Mouse (Mus musculus) megakaryocyte-erythroid progenitor cell, adult 5 weeks (primary cell): ENCODE measurements around the gene Eme2. TPM values are rescaled to one million over a fixed set of nuclear protein-coding genes. Genes with fewer than 3 reads are reported as not detected.

Source experiments
- polyA plus RNA-seq: library from polyadenylated mRNA; stranded (reverse); fragments of >175 nt; gene quantifications from 2 replicates; pipeline ENCODE4 v1.2.3, GENCODE M21; 2012

Gene Eme2
- polyA plus RNA-seq, result 16.0 and 16.9 TPM in 2 replicates

GRCm38 (mm10) chr17:24894995-24895547 is at the start of gene Eme2, which contains the start of gene Mrps34:
Gene Eme2, minus strand, starts transcription at chr17:24895087.
Gene Mrps34, plus strand, starts transcription at chr17:24895116.

GRCm38 (mm10) chr17:24936259-24937237 is 41.7 kb upstream of the Eme2 start, which contains the start of gene Mapk8ip3:
Gene Mapk8ip3, minus strand, starts transcription at chr17:24936977.

DNA sequence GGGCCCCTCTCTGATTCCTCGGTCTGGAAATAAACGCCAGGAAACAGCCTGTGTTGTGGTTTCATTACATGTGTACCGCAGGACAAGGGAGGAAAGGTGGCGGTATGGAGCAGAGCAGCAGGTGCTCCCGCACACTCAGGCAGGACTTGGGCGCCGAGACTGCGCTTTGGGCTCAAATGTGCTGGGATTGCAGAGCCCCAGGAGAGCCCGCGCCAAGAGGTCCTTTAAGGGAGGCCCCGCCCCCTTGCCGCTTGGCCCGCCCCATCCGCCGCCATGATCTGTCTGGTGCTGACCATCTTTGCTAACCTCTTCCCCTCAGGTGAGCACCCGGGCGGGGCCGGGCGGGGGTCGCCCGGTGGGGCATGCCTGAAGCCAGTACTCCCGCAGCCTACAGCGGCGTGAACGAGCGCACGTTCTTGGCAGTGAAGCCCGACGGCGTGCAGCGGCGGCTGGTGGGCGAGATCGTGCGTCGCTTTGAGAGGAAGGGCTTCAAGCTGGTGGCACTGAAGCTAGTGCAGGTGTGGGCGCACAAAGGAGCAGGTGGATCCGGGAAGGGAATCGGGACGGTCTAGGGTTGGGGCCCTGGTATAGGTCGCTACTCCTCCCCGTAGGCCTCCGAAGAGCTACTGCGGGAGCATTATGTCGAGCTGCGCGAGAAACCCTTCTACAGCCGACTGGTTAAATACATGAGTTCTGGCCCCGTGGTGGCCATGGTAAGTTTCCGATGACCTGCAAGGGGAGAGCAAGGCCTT is 1.5 kb upstream of the Eme2 start, which contains the start of gene Nme3:
Gene Nme3, plus strand, starts transcription at position 260 of the 752 bp plus-strand sequence.

DNA sequence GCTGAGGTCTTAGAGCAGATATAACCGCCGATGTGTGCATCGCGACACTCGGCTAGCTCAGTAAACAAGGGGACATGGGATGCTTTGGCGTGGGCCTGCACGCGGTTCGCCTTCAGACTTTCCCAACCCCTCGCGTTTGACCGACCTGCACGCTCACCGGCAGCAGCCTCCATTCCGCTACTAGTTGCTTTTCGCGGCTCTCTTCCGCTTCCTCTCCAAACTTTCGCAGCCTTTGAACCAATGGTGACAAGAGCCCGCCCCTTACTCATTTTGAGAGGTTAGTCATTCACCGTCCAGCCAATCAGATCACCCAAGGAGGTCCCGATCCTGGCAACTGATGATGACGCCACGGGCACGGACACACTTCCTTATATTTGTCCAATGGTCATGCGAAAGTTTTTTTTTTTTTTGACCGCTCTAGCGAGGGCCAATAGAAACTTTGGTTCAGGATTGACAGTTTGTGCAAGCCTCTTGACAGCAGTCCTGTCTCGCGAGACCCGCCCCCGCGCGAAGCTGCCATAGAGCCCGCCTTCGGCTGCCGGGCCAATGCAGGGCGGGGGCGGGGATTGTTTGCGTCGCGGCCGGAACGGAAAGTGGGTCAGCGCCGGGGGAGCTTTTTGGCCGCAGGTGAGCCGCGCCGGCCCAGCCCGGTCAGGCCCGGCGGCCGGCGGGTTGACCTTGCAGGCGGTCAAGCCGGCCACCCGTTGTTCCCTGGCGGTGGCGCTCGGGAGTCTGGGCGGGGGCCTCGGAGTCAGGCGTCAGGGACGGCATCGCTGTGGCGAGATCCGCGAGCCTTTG is 8.6 kb downstream of the Eme2 start, which contains the start of the genes Nubp2 and Spsb3:
Gene Nubp2, minus strand, starts transcription at position 216 of the 798 bp plus-strand sequence.
Gene Spsb3, plus strand, starts transcription at position 510 of the 798 bp plus-strand sequence.

GRCm38 (mm10) chr17:24865776-24866175 is 29.1 kb downstream of the Eme2 start, which contains the start of gene Igfals:
Gene Igfals, plus strand, starts transcription at chr17:24865997.

GRCm38 (mm10) chr17:24850065-24850772 is 44.7 kb downstream of the Eme2 start, which contains the start of gene Fahd1:
Gene Fahd1, minus strand, starts transcription at chr17:24850364.

DNA sequence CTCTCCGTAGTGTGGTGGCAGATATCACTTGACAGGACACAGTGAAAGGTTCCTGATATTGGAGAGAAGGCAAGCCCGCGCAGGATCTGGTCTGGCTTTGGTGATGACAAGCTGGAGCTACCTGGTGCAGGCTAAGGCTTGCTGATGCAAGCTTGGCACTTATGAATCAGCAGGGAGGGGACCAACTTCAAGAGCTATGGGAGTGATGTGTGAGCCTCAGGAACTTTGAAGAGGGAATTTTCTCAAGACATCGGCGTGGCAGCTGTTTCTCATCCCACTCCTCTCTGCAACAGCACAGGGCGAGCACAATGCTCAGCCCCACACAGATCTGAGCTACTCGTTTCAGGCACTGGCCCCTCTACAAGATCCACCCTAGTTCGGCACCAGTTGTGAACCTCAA is 55.0 kb downstream of the Eme2 start, which contains the start of gene Hagh:
Gene Hagh, plus strand, starts transcription at position 302 of the 400 bp plus-strand sequence.

Other genes with a start within 250 kb of the Eme2 start
- 6.3 and 8.8 TPM in 2 replicates for gene Slc9a3r2, start 244.8 kb downstream of the Eme2 start, polyA plus RNA-seq
- 1.1 and 1.8 TPM in 2 replicates for gene Npw, start 236.6 kb downstream of the Eme2 start, polyA plus RNA-seq
- 115 and 133 TPM in 2 replicates for gene Zfp598, start 225.4 kb downstream of the Eme2 start, polyA plus RNA-seq
- gene Syngr3, start 205.1 kb downstream of the Eme2 start, polyA plus RNA-seq, result 0.09 and 0.17 TPM in 2 replicates
- 83.1 and 98.4 TPM in 2 replicates for gene Gfer, start 198.9 kb downstream of the Eme2 start, polyA plus RNA-seq
- gene Noxo1, start 198.9 kb downstream of the Eme2 start, polyA plus RNA-seq, result 1.4 and 1.9 TPM in 2 replicates
- gene Tbl3, start 187.4 kb downstream of the Eme2 start, polyA plus RNA-seq, result 27.5 and 29.5 TPM in 2 replicates
- 0.10 and 0.29 TPM in 2 replicates for gene Rnf151, start 177.0 kb downstream of the Eme2 start, polyA plus RNA-seq
- gene Rps2, start 177.0 kb downstream of the Eme2 start, polyA plus RNA-seq, result 3,004 and 3,175 TPM in 2 replicates
- 406 and 479 TPM in 2 replicates for gene Ndufb10, start 170.6 kb downstream of the Eme2 start, polyA plus RNA-seq
- 0.62 and 0.84 TPM in 2 replicates for gene Rpl3l, start 167.3 kb downstream of the Eme2 start, polyA plus RNA-seq
- 41.5 and 68.8 TPM in 2 replicates for gene Msrb1, start 158.4 kb downstream of the Eme2 start, polyA plus RNA-seq
- 0.26 and 0.34 TPM in 2 replicates for gene Hs3st6, start 142.1 kb downstream of the Eme2 start, polyA plus RNA-seq
- not detected in 2 replicates for gene Meiob, start 90.8 kb downstream of the Eme2 start, polyA plus RNA-seq
- 23.5 and 28.8 TPM in 2 replicates for gene Hagh, start 54.9 kb downstream of the Eme2 start, polyA plus RNA-seq
- 4.0 and 4.1 TPM in 2 replicates for gene Fahd1, start 44.7 kb downstream of the Eme2 start, polyA plus RNA-seq
- gene Igfals, start 29.1 kb downstream of the Eme2 start, polyA plus RNA-seq, result 0.05 and 0.10 TPM in 2 replicates
- gene Nubp2, start 8.7 kb downstream of the Eme2 start, polyA plus RNA-seq, result 90.9 and 102 TPM in 2 replicates
- gene Spsb3, start 8.4 kb downstream of the Eme2 start, polyA plus RNA-seq, result 36.2 and 37.4 TPM in 2 replicates
- gene Mrps34, start within 50 bp of the Eme2 start, polyA plus RNA-seq, result 84.7 and 84.8 TPM in 2 replicates
- gene Nme3, start 1.4 kb upstream of the Eme2 start, polyA plus RNA-seq, result 19.9 and 26.0 TPM in 2 replicates
- gene Mapk8ip3, start 41.9 kb upstream of the Eme2 start, polyA plus RNA-seq, result 47.5 and 84.7 TPM in 2 replicates
- gene Jpt2, start 65.6 kb upstream of the Eme2 start, polyA plus RNA-seq, result 21.6 and 25.1 TPM in 2 replicates
- 23.0 and 36.4 TPM in 2 replicates for gene Cramp1l, start 120.7 kb upstream of the Eme2 start, polyA plus RNA-seq
- gene Ift140, start 121.0 kb upstream of the Eme2 start, polyA plus RNA-seq, result 12.2 and 12.3 TPM in 2 replicates
- gene Tmem204, start 188.5 kb upstream of the Eme2 start, polyA plus RNA-seq, result not detected in 2 replicates
- 38.2 and 47.2 TPM in 2 replicates for gene Telo2, start 220.9 kb upstream of the Eme2 start, polyA plus RNA-seq
- gene Ptx4, start 225.7 kb upstream of the Eme2 start, polyA plus RNA-seq, result 0.05 TPM in 1 of 2 replicates, not detected in the other
- gene Clcn7, start 238.3 kb upstream of the Eme2 start, polyA plus RNA-seq, result 20.5 and 22.9 TPM in 2 replicates